Mouse (Mus musculus): ENCODE measurements around the gene Myom3. TPM values are rescaled to one million over a fixed set of nuclear protein-coding genes. Genes with fewer than 3 reads are reported as not detected.

Gene Myom3
- polyA plus RNA-seq, 1 experiment from 2014 or later, result 0.09 TPM

GRCm38 (mm10) chr4:135739148-135739547, 20.4 kb upstream of the Myom3 start:
- Histone ChIP-seq H3K27me3 (no peaks in the 10 kb centered on the region), H3K27ac (no peak overlapping the region), H3K4me1 (no peaks in the 10 kb centered on the region), H3K9me3 (replicated peaks) (peaks cover 6% of the 10 kb centered on the region; the same call in 1 of the 2 replicates), H3K9ac (no peak overlapping the region), H3K4me3 (no peak overlapping the region), H3K4me2 (no peak overlapping the region), H3K36me3 (ENCODE audit: poor library complexity, severe bottlenecking) (no peaks in the 10 kb centered on the region)
- WGBS, result 70% methylated on average over 7 of the region's 7 CpGs
- ATAC-seq, result no peak

- WGBS, result 91% methylated on average over 14 of the region's 14 CpGs
- Histone ChIP-seq H3K36me3 (ENCODE audit: poor library complexity, severe bottlenecking) (no peaks in the 10 kb centered on the region), H3K27me3 (no peaks in the 10 kb centered on the region)
Measured at GRCm38 (mm10) chr4:135739672-135740071, 19.8 kb upstream of the Myom3 start.

GRCm38 (mm10) chr4:135743520-135743919, 16.0 kb upstream of the Myom3 start:
- ATAC-seq, result no peak
- Histone ChIP-seq H3K4me3 (no peak overlapping the region), H3K27me3 (no peaks in the 10 kb centered on the region), H3K9ac (no peak overlapping the region), H3K36me3 (ENCODE audit: poor library complexity, severe bottlenecking) (no peaks in the 10 kb centered on the region), H3K27ac (no peak overlapping the region), H3K4me2 (no peak overlapping the region), H3K4me1 (no peaks in the 10 kb centered on the region), H3K9me3 (replicated peaks) (no peaks in the 10 kb centered on the region)
- 70% methylated on average over 6 of the region's 6 CpGs for WGBS

More at GRCm38 (mm10) chr4:135739672-135740071, 19.8 kb upstream of the Myom3 start:
- no peak overlapping the region for H3K4me2 ChIP-seq
- H3K4me1 ChIP-seq, result no peaks in the 10 kb centered on the region
- no peak overlapping the region for H3K9ac ChIP-seq
- peaks cover 4% of the 10 kb centered on the region; the same call in 1 of the 2 replicates for H3K9me3 ChIP-seq (replicated peaks)
- no peak overlapping the region for H3K27ac ChIP-seq
- no peak for ATAC-seq
- H3K4me3 ChIP-seq, result no peak overlapping the region

GRCm38 (mm10) chr4:135744726-135745448, 14.6 kb upstream of the Myom3 start:
- Histone ChIP-seq H3K4me3 (no peak overlapping the region), H3K4me1 (no peaks in the 10 kb centered on the region), H3K4me2 (no peak overlapping the region), H3K9ac (no peak overlapping the region), H3K36me3 (ENCODE audit: poor library complexity, severe bottlenecking) (no peaks in the 10 kb centered on the region), H3K9me3 (replicated peaks) (no peaks in the 10 kb centered on the region), H3K27me3 (no peaks in the 10 kb centered on the region), H3K27ac (no peak overlapping the region)
- 70% methylated on average over 16 of the region's 16 CpGs for WGBS
- ATAC-seq, result no peak

GRCm38 (mm10) chr4:135745613-135746012, 13.9 kb upstream of the Myom3 start:
- H3K9me3 ChIP-seq (replicated peaks), result no peaks in the 10 kb centered on the region
- ATAC-seq, result no peak
- 79% methylated on average over 10 of the region's 10 CpGs for WGBS
- no peak overlapping the region for H3K4me3 ChIP-seq
- no peak overlapping the region for H3K9ac ChIP-seq
- H3K27ac ChIP-seq, result no peak overlapping the region
- no peaks in the 10 kb centered on the region for H3K4me1 ChIP-seq
- H3K27me3 ChIP-seq, result no peaks in the 10 kb centered on the region
- no peak overlapping the region for H3K4me2 ChIP-seq
- H3K36me3 ChIP-seq (ENCODE audit: poor library complexity, severe bottlenecking), result no peaks in the 10 kb centered on the region

- Histone ChIP-seq H3K27ac (no peak overlapping the region), H3K4me3 (no peak overlapping the region), H3K4me1 (no peaks in the 10 kb centered on the region), H3K36me3 (ENCODE audit: poor library complexity, severe bottlenecking) (no peaks in the 10 kb centered on the region), H3K27me3 (no peaks in the 10 kb centered on the region), H3K9ac (no peak overlapping the region), H3K9me3 (replicated peaks) (peaks cover 9% of the 10 kb centered on the region; the same call in 1 of the 2 replicates), H3K4me2 (no peak overlapping the region)
- ATAC-seq, result no peak
- 78% methylated on average over 8 of the region's 8 CpGs for WGBS
Measured at GRCm38 (mm10) chr4:135750896-135751295, 8.6 kb upstream of the Myom3 start.

- ATAC-seq, result no peak
- Histone ChIP-seq H3K27me3 (no peaks in the 10 kb centered on the region), H3K36me3 (ENCODE audit: poor library complexity, severe bottlenecking) (no peaks in the 10 kb centered on the region), H3K4me3 (no peak overlapping the region), H3K4me1 (no peaks in the 10 kb centered on the region), H3K9me3 (replicated peaks) (peaks cover 9% of the 10 kb centered on the region; the same call in 1 of the 2 replicates), H3K4me2 (no peak overlapping the region), H3K27ac (no peak overlapping the region), H3K9ac (no peak overlapping the region)
- 87% methylated on average over 7 of the region's 7 CpGs for WGBS
Measured at GRCm38 (mm10) chr4:135752106-135752778, 7.3 kb upstream of the Myom3 start.

- H3K4me3 ChIP-seq, result no peak overlapping the region
- H3K36me3 ChIP-seq (ENCODE audit: poor library complexity, severe bottlenecking), result no peaks in the 10 kb centered on the region
- no peaks in the 10 kb centered on the region for H3K27me3 ChIP-seq
- WGBS, result 86% methylated on average over 8 of the region's 8 CpGs
- H3K27ac ChIP-seq, result no peak overlapping the region
- no peak for ATAC-seq
- no peaks in the 10 kb centered on the region for H3K4me1 ChIP-seq
- H3K9me3 ChIP-seq (replicated peaks), result peaks cover 9% of the 10 kb centered on the region; the same call in 1 of the 2 replicates
- H3K9ac ChIP-seq, result no peak overlapping the region
- no peak overlapping the region for H3K4me2 ChIP-seq
Measured at GRCm38 (mm10) chr4:135752779-135753164, 6.7 kb upstream of the Myom3 start.

GRCm38 (mm10) chr4:135758331-135758730, 1.2 kb upstream of the Myom3 start:
- Histone ChIP-seq H3K27me3 (0 out of 2 replicates have a peak, but pooled peaks cover 13% of the 10 kb centered on the region), H3K36me3 (ENCODE audit: poor library complexity, severe bottlenecking) (no peaks in the 10 kb centered on the region), H3K27ac (no peak overlapping the region), H3K4me1 (no peaks in the 10 kb centered on the region), H3K9ac (no peak overlapping the region), H3K4me2 (no peak overlapping the region), H3K9me3 (replicated peaks) (peaks cover 9% of the 10 kb centered on the region; the same call in 1 of the 2 replicates), H3K4me3 (no peak overlapping the region)
- ATAC-seq, result no peak
- 27% methylated on average over 4 of the region's 4 CpGs for WGBS

- no peak for ATAC-seq
- Histone ChIP-seq H3K4me1 (no peaks in the 10 kb centered on the region), H3K27ac (no peak overlapping the region), H3K4me2 (no peak overlapping the region), H3K9me3 (replicated peaks) (peaks cover 8% of the 10 kb centered on the region; the same call in 1 of the 2 replicates), H3K4me3 (no peak overlapping the region), H3K27me3 (0 out of 2 replicates have a peak, but pooled peaks cover 13% of the 10 kb centered on the region), H3K36me3 (ENCODE audit: poor library complexity, severe bottlenecking) (no peaks in the 10 kb centered on the region), H3K9ac (no peak overlapping the region)
- WGBS, result 42% methylated on average over 6 of the region's 6 CpGs
Measured at GRCm38 (mm10) chr4:135758825-135759224, 690 bp upstream of the Myom3 start.

- Histone ChIP-seq H3K36me3 (ENCODE audit: poor library complexity, severe bottlenecking) (no peaks in the 10 kb centered on the region), H3K27me3 (0 out of 2 replicates have a peak, but pooled peaks cover 13% of the 10 kb centered on the region), H3K9me3 (replicated peaks) (no peaks in the 10 kb centered on the region), H3K27ac (no peak overlapping the region), H3K4me1 (no peaks in the 10 kb centered on the region), H3K4me2 (no peak overlapping the region), H3K9ac (no peak overlapping the region), H3K4me3 (no peak overlapping the region)
- no peak for ATAC-seq
- WGBS, result 62% methylated on average over 8 of the region's 8 CpGs
Measured at GRCm38 (mm10) chr4:135761048-135761447, 1.5 kb downstream of the Myom3 start.

- 87% methylated on average over 7 of the region's 7 CpGs for WGBS
- Histone ChIP-seq H3K9me3 (replicated peaks) (no peaks in the 10 kb centered on the region), H3K27ac (no peak overlapping the region), H3K4me3 (no peak overlapping the region), H3K36me3 (ENCODE audit: poor library complexity, severe bottlenecking) (no peaks in the 10 kb centered on the region), H3K27me3 (0 out of 2 replicates have a peak, but pooled peaks cover 13% of the 10 kb centered on the region), H3K4me2 (no peak overlapping the region), H3K9ac (no peak overlapping the region), H3K4me1 (no peaks in the 10 kb centered on the region)
- no peak for ATAC-seq
Measured at GRCm38 (mm10) chr4:135761569-135761968, 2.1 kb downstream of the Myom3 start.
